Mouse (Mus musculus) bone marrow, adult 2 months (tissue): ENCODE data around the gene Sp1.

ENCODE experiments used
- CTCF ChIP-seq: fragments of 200-500 bp; IDR thresholded peaks from 2 replicates; pipeline ENCODE4 v1.5.1; 2011; ENCODE audit warnings: low read length, control low read depth; ENCODE audit not compliant: control insufficient read depth, insufficient read depth
- POLR2A ChIP-seq: fragments of 200-500 bp; IDR thresholded peaks from 2 replicates; pipeline ENCODE4 v1.6.1; 2011; ENCODE audit warnings: low read depth, mild to moderate bottlenecking, control low read depth, low read length, borderline replicate concordance; ENCODE audit not compliant: control insufficient read depth

GRCm38 (mm10) chr15:102377163-102377543, 28.8 kb upstream of the Sp1 start:
- TF ChIP-seq CTCF (peak; percentile 88), POLR2A (no peak)
